Mouse (Mus musculus) spleen, adult 2 months (tissue): ENCODE measurements around the gene Nup188.

Source experiments
- CTCF ChIP-seq: fragments of 200-500 bp; IDR thresholded peaks from 2 replicates; pipeline ENCODE4 v1.5.1; 2011; ENCODE audit warnings: mild to moderate bottlenecking, inconsistent platforms; ENCODE audit not compliant: insufficient read depth, insufficient read length, insufficient replicate concordance; ENCODE audit errors: extremely low read depth
- POLR2A ChIP-seq: fragments of 200-500 bp; IDR thresholded peaks from 2 replicates; pipeline ENCODE4 v1.6.1; 2011; ENCODE audit warnings: low read depth, low read length, inconsistent platforms

DNA sequence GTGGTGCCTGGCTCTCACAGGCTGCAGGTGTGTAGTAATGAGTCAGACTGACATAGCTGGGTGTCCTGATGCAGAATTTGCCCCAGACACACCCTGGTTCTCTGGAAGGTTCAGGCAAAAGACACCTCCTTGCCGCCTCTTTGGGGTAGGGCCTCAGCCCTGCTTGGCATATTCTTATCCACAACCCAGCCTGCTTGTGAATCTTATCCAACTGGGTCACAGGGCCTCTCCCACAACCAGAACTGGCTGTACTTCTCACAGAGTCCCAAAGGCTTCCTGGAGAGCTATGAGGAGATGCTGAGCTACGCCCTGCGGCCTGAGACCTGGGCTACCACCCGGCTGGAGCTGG, 95.2 kb downstream of the Nup188 start:
- TF ChIP-seq POLR2A (no peak), CTCF (no peak)
